Mouse (Mus musculus) small intestine, adult 2 months (tissue): ENCODE data around the gene Kcna7.

ENCODE experiments used
- CTCF ChIP-seq: fragments of 200-500 bp; IDR thresholded peaks from 2 replicates; pipeline ENCODE4 v1.5.1; 2012; ENCODE audit warnings: low read depth, mild to moderate bottlenecking, control low read depth, inconsistent platforms, low read length, moderate library complexity, mixed read lengths; ENCODE audit not compliant: insufficient replicate concordance, insufficient read length; ENCODE audit errors: extremely low read depth
- POLR2A ChIP-seq: fragments of 200-500 bp; IDR thresholded peaks from 2 replicates; pipeline ENCODE4 v1.6.1; 2012; ENCODE audit warnings: low read depth, mild to moderate bottlenecking, control low read depth, inconsistent platforms, low read length, moderate library complexity

DNA sequence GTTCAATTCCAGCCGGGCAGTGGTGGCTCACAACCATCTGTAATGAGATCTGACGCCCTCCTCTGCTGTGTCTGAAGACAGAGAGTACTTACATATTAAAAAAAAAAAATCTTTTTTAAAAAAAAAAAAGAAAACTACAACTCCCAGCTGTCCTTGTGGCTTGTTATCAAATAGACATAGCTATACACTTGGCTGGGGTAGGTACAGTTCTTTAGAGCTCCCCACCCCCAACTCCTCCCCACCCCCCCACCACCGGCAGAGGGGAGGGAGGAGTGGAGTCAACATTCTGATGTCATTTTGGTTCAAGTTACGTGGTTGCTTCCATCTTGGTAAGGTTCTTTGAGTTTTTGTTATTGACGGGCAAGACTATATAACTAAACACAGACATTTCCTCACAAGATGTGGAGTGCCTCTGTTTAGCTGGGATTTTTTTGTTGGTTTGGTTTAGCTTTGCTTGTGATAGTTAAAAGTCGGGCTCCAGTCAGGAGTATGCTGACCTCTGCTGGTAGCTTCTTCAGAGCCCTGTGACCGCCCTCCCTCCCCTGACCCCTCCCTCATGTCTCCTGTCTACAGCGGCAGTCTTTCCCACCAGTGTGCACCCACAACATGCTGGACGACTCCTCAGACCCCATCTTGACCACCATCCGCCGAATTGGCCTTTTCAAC, 42.0 kb downstream of the Kcna7 start:
- peak; percentile 36; the same call in 1 of the 2 replicates for TF ChIP-seq CTCF
- TF ChIP-seq POLR2A, result no peak
